Mouse (Mus musculus) lung, postnatal 25 days (tissue): ENCODE data around the gene Rab17.

ENCODE experiments used
- DNase-seq: peaks from one replicate; pipeline ENCODE4 v3.0.0; 2022; ENCODE audit warnings: low spot score

Gene Rab17

GRCm38 (mm10) chr1:90928575-90928934 lies 40.9 kb downstream of the Rab17 start:
- DNase-seq = peak; percentile 87

DNA sequence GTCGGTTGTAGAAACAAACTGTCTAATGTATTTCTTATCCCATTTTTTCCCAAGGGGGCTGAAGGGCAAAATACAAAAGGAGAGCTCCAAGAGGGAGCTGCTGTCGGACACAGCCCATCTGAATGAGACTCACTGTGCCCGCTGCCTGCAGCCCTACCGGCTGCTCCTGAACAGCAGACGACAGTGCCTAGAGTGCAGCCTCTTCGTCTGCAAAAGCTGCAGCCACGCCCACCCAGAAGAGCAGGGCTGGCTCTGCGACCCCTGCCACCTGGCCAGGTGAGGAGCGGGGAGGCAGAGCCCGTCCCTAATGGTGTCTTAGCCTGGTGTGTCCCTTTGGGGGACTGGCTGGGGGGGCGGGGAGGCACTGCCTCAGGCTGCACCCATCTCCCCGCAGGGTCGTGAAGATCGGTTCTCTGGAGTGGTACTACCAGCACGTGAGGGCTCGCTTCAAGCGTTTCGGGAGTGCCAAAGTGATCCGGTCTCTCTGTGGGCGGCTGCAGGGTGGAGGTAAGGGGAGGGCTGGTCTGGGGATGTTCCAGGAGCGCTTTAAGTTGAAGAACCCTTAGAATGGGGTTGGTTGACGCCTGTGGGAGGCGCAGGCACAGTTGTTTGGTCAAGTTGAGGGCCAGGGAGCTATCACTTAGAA lies 41.4 kb downstream of the Rab17 start:
- no peak for DNase-seq

DNA sequence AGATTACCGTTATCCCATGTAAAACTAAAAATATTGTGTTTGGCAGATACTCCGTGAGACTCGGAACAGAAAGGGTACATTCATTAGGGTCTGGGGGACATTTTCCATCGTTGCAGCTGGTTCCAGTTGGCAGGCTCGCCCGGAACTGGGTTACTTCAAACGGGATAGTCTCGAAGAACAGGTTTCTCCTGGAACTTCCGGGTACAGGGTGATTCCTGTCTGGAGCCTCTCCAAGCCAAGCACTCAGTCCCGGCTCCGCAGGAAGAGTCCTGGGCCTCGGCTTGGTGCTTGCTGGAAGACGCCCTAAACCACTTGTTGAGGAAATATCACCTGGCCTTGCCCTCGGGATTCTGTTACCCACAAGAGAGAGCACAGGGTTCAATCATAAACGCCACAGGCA lies 42.2 kb downstream of the Rab17 start:
- peak; percentile 79 for DNase-seq

DNA sequence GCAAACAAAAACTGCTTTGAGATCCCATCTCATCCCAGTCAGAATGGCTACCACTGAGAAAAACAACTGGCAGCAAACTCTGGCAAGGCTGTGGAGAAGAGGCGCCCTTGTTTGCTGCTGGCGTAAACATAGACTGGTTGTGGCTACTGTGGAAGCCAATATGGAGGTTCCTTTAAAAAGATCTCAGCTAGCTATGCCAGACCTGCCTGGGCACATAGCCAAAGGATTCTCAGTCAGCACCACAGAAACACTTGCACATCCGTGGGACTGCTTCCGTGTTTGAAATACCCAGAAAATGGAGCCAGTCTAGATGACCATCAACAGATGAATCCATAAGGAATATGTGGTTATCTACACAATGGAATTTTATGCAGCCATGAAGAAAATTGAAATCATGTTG lies 43.4 kb downstream of the Rab17 start:
- DNase-seq = no peak

GRCm38 (mm10) chr1:90921687-90922086 lies 47.8 kb downstream of the Rab17 start:
- DNase-seq = no peak

DNA sequence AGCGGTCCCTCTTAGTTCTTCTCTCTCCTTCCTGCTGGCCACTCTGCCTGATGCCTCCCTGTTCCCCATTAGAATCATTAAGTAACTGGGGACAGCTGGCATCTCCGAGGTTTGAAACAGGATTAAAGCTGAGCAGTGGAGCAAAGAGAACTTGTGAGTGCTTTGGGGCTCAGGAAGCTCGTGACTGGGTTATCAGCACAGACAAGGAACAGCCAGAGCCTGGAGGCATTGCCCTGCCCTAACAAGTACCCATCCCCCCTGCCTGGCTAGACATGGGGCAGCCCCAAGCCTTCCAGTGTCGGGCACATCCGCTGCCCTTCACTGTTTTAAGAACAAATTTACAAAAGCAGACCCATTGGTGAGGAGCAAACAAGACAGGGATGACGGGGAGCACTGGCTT lies 52.0 kb downstream of the Rab17 start:
- no peak for DNase-seq

GRCm38 (mm10) chr1:90914948-90915569 lies 54.4 kb downstream of the Rab17 start, which contains the start of gene Mlph:
Mlph (plus strand) TSS chr1:90915085.
- DNase-seq = peak; percentile 73

- no peak for DNase-seq
Observed at GRCm38 (mm10) chr1:90913231-90913630, 56.2 kb downstream of the Rab17 start.

DNA sequence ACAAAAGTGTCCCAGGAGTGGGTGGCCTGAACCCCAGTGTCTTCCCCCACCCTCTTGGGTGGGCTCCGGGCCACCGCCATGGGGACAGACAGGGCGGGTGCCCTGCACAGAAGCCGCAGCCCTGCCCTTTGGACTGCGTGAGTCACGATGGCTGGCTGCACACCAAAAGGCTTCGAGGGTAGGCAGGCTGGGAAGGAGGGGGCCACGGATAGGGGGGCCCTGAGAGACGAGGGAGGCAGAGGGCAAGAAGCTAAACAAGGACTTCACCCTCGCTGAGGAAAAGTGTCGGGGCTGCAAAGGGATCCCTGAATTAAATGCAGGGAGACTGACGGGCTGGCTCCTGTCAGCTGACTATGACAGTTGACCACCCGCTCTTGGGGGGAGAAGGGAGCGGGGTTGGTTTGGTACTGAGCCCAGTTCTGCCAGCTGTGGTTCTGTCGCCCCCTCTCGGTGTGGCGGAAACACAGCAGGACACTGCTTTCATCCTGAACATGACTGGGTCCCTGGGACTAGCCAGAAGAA lies 59.8 kb downstream of the Rab17 start:
- DNase-seq = peak; percentile 50

GRCm38 (mm10) chr1:90909161-90909560 lies 60.3 kb downstream of the Rab17 start:
- no peak for DNase-seq
